Mouse (Mus musculus) bone marrow, adult 2 months (tissue): ENCODE measurements around the gene Fadd. TPM values are rescaled to one million over a fixed set of nuclear protein-coding genes. Genes with fewer than 3 reads are reported as not detected.

Experiments used
- H3K27ac ChIP-seq: fragments of 200-500 bp; 2 replicates; pipeline ENCODE4 v1.5.1; 2012; ENCODE audit warnings: low read depth, mild to moderate bottlenecking, control low read depth, inconsistent platforms, low read length; ENCODE audit not compliant: control insufficient read depth, poor library complexity, insufficient read depth
- H3K4me1 ChIP-seq: fragments of 200-500 bp; 2 replicates; pipeline ENCODE4 v1.6.1; 2011; ENCODE audit warnings: low read length; ENCODE audit not compliant: control insufficient read depth, insufficient read depth
- H3K4me3 ChIP-seq: fragments of 200-500 bp; replicated peaks from 2 replicates; pipeline ENCODE3; 2011; ENCODE audit warnings: mild to moderate bottlenecking, low read depth, low read length, control low read depth; ENCODE audit not compliant: control insufficient read depth
- CTCF ChIP-seq: fragments of 200-500 bp; IDR thresholded peaks from 2 replicates; pipeline ENCODE4 v1.5.1; 2011; ENCODE audit warnings: low read length, control low read depth; ENCODE audit not compliant: control insufficient read depth, insufficient read depth
- POLR2A ChIP-seq: fragments of 200-500 bp; IDR thresholded peaks from 2 replicates; pipeline ENCODE4 v1.6.1; 2011; ENCODE audit warnings: low read depth, mild to moderate bottlenecking, control low read depth, low read length, borderline replicate concordance; ENCODE audit not compliant: control insufficient read depth
- WGBS: fragments of 180-500 bp; shearing (Covaris S2); methylation state at CpG from one replicate; pipeline ENCODE4 v1.1.7; 2018; 5-methylcytosine and 5-hydroxymethylcytosine counted together
- polyA plus RNA-seq: library from polyadenylated mRNA; stranded (reverse); fragments of >200 nt; gene quantifications from 2 replicates; pipeline ENCODE4 v1.2.4, GENCODE M21; 2011; ENCODE audit warnings: low replicate concordance; ENCODE audit not compliant: missing spikeins, insufficient read depth, insufficient read length

The Fadd gene
- polyA plus RNA-seq, 1 experiment: 5.4 TPM

DNA sequence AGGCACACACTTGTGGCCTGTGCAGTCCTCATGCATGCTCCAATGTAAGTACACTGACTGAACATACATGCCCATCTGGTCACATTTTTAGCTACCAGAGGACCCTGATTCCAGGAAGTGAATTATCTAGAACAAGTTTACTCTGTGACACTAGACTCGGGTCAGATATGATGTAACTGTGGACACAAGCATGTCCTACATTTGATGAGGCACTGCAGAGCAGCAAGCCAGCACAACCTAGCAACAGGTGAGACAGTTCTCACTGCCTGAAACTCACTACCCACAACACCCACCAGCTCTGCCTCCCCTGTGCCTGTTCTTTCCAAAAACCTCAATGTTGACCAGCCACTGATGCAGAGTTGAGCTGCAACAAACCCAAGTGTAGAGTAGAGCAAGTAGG lies 31.5 kb downstream of the Fadd start:
- Histone ChIP-seq H3K4me3 (no peak overlapping the region), H3K27ac (no peak overlapping the region), H3K4me1 (no peaks in the 10 kb centered on the region; the same call in 1 of the 2 replicates)
- TF ChIP-seq POLR2A (no peak), CTCF (no peak)
- 17% methylated on average over 1 of the region's 1 CpGs for WGBS

GRCm38 (mm10) chr7:144549904-144550566 lies 32.2 kb downstream of the Fadd start:
- Histone ChIP-seq H3K27ac (no peak overlapping the region), H3K4me1 (no peaks in the 10 kb centered on the region; the same call in 1 of the 2 replicates), H3K4me3 (no peak overlapping the region)
- 91% methylated on average over 2 of the region's 2 CpGs for WGBS
- no peak for TF ChIP-seq CTCF
- TF ChIP-seq POLR2A: no peak

DNA sequence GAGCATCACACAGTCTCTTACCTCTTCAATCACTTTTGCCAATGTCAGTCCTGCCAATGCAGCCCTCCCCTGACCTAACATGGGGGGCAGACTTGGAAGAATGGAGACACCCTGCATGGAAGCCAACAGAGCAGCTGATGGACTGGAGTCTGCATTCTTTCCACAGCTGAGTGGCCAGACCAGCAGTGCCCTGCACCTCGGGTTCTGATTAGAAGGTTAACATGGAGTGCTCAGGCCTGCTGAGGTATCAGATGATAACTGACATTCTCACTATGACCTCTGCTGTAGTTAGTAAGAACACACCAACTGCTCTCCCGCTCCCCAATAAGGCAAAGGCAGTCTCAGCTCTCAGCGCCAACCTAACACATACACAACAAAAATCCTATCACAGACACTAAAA lies 37.0 kb downstream of the Fadd start:
- no peak for TF ChIP-seq CTCF
- Histone ChIP-seq H3K4me3 (no peak overlapping the region), H3K27ac (no peak overlapping the region), H3K4me1 (no peaks in the 10 kb centered on the region)
- WGBS: 85% methylated on average over 3 of the region's 3 CpGs

- no peak overlapping the region for H3K27ac ChIP-seq
- no peak for TF ChIP-seq CTCF
- TF ChIP-seq POLR2A: no peak
- no peaks in the 10 kb centered on the region; the same call in 1 of the 2 replicates for H3K4me1 ChIP-seq
- H3K4me3 ChIP-seq: no peak overlapping the region
- WGBS: 77% methylated on average over 5 of the region's 5 CpGs
Measured at GRCm38 (mm10) chr7:144541351-144541750, 40.9 kb downstream of the Fadd start.

DNA sequence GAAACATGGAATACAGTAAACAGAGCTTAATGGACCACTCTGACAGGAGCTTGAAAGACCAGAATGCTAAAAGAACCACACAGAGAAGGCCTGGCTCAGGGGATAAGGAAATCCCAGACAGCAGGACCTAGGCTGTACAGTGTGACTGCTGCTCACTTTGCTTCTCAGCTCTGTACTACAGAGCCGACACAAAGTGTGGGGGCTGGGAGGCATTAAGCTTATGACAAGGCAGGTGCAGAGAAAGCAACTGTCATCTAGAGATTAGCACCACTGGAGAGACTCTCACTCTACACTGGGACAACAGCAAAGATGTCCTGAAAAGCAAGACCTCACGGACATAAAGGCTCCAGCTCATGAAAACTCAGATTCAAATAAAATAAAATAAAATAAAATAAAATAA lies 43.1 kb downstream of the Fadd start:
- no peaks in the 10 kb centered on the region; the same call in 1 of the 2 replicates for H3K4me1 ChIP-seq

DNA sequence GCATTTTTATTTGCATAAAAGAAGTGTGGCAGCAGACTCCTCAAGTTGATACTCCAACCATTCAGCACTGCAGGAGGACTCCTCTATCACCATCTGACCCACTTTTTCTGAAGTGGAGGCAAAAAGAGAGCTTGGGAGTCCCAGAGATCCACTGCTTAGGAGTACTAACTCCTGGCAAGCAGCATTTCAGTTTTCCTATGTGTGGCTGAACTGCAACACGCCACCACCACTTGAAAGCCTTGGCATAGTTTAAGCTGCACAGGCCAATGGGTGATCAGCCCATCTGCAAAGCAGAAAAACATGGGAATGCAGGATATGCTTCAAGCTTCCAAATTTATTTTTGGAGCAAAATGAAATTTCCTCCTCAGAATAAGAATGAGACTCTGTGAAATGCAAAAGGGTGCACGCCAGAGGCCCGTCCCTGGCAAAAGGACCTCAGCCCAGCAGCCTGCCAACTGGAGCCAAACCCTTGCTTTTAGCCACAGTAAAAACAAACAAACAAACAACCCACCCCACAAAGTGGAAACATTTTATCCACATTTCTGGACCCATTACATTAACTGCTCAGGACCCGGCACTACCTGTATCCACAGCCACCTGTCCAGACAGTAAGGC lies 44.1 kb downstream of the Fadd start:
- Histone ChIP-seq H3K4me1 (no peaks in the 10 kb centered on the region; the same call in 1 of the 2 replicates), H3K4me3 (no peak overlapping the region), H3K27ac (no peak overlapping the region)
- TF ChIP-seq POLR2A (no peak), CTCF (no peak)
- 89% methylated on average over 4 of the region's 4 CpGs for WGBS

More for the DNA sequence above, 43.1 kb downstream of the Fadd start:
- 59% methylated on average over 2 of the region's 2 CpGs for WGBS
- Histone ChIP-seq H3K4me3 (no peak overlapping the region), H3K27ac (no peak overlapping the region)
- TF ChIP-seq CTCF (no peak), POLR2A (no peak)

- no peaks in the 10 kb centered on the region; the same call in 1 of the 2 replicates for H3K4me1 ChIP-seq
- H3K27ac ChIP-seq: no peak overlapping the region
- WGBS: 60% methylated on average over 3 of the region's 3 CpGs
Measured at GRCm38 (mm10) chr7:144536367-144536766, 45.9 kb downstream of the Fadd start.

GRCm38 (mm10) chr7:144534773-144535172 lies 47.5 kb downstream of the Fadd start:
- H3K27ac ChIP-seq: no peak overlapping the region
- no peak for TF ChIP-seq CTCF
- TF ChIP-seq POLR2A: no peak
- no peak overlapping the region for H3K4me3 ChIP-seq
- whole genome bisulfite sequencing: 72% methylated on average over 3 of the region's 3 CpGs
- no peaks in the 10 kb centered on the region; the same call in 1 of the 2 replicates for H3K4me1 ChIP-seq

More at GRCm38 (mm10) chr7:144536367-144536766, 45.9 kb downstream of the Fadd start:
- TF ChIP-seq POLR2A (no peak), CTCF (no peak)
- no peak overlapping the region for H3K4me3 ChIP-seq
